Mouse (Mus musculus) neural tube, embryonic 15.5 days (tissue): ENCODE results near the gene Gm8764. TPM values are rescaled to one million over a fixed set of nuclear protein-coding genes. Genes with fewer than 3 reads are reported as not detected.

Experiments used
- polyA plus RNA-seq: library from polyadenylated mRNA; unstranded; fragments of >200 nt; fragmentation: Nextera tagmentation; extraction: Ambion mirVana; gene quantifications from 2 replicates; pipeline ENCODE4 v1.2.1, GENCODE M21; 2015

Gene Gm8764
- polyA plus RNA-seq, 1 experiment from 2014 or later: not detected

Other genes with a start within 250 kb of the Gm8764 start
- gene Gm21293, start 17.0 kb upstream of the Gm8764 start, polyA plus RNA-seq: not detected in 2 replicates
- not detected in 2 replicates for gene Gm6763, start 8.5 kb upstream of the Gm8764 start, polyA plus RNA-seq
- gene Gm21304, start 8.5 kb downstream of the Gm8764 start, polyA plus RNA-seq: not detected in 2 replicates
- gene Gm21312, start 17.0 kb downstream of the Gm8764 start, polyA plus RNA-seq: not detected in 2 replicates
- not detected in 2 replicates for gene Gm20765, start 25.5 kb downstream of the Gm8764 start, polyA plus RNA-seq
- not detected in 2 replicates for gene Gm4340, start 34.0 kb downstream of the Gm8764 start, polyA plus RNA-seq